Mouse (Mus musculus): ENCODE results near the gene Prpsap1.
"Not testable (repeated sequence)": the region's sequence is repeated elsewhere in the genome, so short reads cannot be mapped to it uniquely, and the experiment has no call there.

Prpsap1 gene

DNA sequence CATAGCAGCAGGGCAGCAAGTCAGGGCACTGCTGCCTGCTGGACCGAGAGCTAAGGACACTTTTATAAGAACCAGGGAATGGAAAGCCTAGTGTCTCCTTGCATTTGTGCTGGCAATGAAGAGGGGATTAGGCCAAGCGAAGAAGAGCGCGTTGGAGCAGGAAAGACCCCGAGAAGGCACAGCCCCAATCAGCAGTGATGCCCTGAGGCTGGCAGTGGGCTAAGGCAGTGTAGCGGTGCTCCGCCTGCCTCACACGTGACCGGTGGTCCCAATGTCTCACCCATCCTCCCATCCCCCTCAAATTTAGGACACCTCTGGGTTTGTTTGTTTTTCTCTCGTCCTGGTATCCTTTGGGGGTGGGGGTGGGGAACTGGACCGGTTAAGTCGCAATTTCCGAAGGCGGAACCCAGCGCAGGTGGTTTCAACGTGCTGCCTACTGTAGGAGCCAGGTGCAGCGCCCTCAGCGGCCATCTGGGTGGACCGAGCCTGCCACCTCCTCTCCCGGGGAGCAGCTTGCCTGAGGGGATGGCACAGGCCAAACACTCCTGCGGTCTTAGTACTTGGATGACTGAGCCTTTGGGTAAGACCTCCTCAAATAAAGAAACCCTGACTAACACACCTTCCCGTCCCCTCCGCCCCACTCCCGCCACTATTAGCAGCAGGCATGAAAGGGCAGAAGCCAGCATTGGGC, 21.5 kb upstream of the Prpsap1 start:
- no peak for DNase-seq (ENCODE audit: low read depth)

GRCm38 (mm10) chr11:116513531-116514038, 19.6 kb upstream of the Prpsap1 start:
- DNase-seq (ENCODE audit: low read depth), result no peak

DNA sequence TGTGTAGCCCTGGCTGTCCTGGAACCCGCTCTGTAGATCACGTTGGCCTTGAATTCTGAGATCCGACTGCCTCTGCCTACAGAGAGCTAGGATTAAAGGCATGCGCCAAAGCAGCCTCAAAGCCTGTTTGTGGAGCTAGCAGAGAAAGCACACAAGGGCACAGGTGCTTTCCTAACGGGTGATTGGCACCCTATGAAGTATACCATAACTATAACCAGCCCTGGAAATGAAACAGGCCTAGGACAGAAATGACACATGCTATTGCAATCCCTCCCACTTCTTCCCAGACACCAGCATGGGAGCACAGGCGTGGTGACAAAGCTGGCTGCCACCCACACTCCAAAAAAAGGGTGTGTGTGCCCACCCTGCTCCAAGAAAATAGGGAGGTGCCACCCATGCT, 19.0 kb upstream of the Prpsap1 start:
- no peak for DNase-seq (ENCODE audit: low read depth)

- DNase-seq (ENCODE audit: low read depth), result no peak
Measured at GRCm38 (mm10) chr11:116512154-116512553, 18.2 kb upstream of the Prpsap1 start.

GRCm38 (mm10) chr11:116511301-116511868, 17.4 kb upstream of the Prpsap1 start:
- no peak for DNase-seq (ENCODE audit: low read depth)

DNA sequence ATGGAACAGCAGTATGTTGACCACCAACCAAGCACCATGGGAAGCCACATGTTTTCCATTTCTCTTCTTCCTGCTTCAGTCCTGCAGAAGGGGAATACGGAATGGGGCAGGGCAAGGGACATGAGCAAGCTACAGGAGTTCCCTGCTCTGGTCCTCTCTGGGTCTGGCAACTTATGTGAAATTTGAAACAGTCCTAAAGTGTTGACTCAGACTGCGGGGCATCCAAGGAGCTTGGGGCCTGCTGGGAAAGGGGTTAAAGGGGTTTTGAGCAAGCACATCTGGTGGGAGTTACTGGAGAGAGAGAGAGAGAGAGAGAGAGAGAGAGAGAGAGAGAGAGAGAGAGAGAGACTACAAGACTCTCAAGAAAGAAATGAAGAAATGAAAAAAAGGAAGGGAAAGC, 14.7 kb upstream of the Prpsap1 start:
- DNase-seq (ENCODE audit: low read depth), result peak; percentile 92

DNA sequence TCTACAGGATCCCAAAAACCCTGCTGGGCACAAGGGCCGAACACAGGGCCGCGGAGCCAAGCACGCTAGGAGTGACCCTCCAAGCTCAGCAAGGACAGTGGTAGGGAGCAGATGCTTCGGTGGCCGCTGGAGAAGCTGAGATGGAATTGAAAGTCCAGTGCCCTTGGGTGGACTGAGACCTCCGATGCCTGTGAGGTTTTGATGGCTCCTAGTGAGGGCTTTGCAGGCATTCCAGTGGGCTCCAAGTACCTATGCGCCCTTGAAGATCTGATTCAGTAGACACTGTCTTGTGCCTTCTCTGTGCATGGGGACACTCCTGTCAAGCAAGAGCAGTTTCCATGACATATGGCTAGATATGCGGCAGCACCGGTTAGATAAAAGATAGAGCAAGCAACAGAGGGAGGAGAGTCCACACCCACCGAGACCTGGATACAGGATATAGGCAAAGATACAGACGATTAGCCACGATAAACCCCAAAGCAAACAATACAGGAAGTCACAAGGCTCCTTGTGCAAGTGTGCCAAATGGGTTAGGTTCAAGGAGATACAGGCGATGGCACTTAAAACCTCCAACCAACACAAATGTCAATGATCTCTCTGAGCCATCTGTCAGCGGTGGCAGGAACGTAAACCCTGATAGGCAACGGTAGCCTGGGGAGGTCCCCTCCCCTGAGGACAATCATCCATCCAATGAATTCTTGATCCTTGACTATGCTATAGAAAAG, 12.3 kb upstream of the Prpsap1 start:
- DNase-seq (ENCODE audit: low read depth), result no peak

DNA sequence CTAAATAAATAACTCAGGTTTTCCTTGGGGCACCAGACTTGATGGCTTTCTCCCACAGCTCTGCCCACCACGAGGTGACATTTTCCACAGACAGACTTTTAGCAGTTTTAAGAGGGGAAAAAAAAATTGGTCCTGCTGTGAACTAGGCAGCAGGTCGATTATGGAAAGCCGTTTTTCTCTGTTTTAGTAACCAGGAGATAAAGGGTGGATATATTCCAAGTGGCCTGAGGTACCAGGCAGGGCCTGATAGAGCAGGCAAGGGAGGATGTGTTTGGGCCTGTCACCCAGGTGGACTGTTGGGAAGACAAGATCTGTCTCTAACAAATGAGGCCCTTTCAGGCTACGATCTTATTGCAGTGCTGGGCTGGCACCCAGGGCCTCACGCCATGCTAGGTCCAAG, 11.6 kb upstream of the Prpsap1 start:
- DNase-seq (ENCODE audit: low read depth), result no peak

DNA sequence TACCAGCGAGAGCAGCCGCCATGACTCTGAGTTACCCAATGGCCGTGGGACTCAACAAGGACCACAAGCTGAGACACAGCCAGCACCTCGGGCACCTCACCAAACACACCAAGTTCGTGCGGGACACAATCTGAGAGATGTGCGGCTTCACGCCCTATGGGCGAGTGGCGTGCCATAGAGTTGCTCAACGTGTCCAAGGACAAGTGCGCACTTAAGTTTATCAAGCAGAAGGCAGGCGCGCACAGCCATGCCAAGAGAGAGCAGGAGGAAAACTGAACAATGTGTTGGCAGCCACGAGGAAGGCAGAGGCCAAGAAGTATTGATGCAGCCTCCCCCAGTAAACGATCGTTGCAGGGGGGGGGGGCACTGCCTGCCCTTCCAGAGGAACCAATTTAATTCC, 10.5 kb upstream of the Prpsap1 start:
- no peak for DNase-seq (ENCODE audit: low read depth)

DNA sequence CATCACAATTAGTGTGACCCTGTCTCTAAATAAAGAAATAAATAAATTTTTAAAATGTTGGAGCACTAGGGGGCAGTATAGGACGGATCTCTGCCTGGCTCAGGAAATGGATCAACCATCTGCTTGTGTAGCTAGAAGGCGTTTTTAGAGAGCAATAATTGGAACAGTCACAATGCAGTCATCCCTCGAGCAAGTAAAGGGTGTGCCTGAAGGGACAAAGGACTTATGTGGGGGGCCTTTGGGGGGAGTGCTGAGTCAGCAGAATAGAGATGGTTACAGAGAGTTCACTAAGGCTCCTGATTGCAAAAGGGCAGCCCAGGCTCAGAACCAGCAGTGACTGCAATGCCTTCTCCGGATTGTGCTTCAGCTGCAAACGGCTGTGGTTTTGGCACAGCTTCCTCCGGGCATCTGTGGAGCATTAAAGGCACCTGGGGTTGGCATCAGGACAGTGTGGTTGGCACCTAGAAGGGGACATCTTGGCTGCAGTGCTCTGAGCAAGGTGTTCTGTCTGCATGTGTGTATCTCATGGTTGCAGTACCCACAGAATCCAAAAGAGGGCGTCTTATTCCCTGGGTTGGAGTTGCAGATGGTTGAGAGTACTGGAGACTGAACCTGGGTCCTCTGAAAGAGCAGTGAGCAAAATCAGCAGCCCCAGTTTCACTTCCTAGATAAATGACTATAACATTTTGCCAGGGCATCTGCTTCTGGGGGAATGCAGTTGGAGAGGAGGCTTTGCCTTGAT, 7.2 kb upstream of the Prpsap1 start:
- peak; percentile 85 for DNase-seq (ENCODE audit: low read depth)

GRCm38 (mm10) chr11:116499018-116499417, 5.0 kb upstream of the Prpsap1 start:
- DNase-seq (ENCODE audit: low read depth), result no peak

GRCm38 (mm10) chr11:116498596-116498995, 4.6 kb upstream of the Prpsap1 start:
- no peak for DNase-seq (ENCODE audit: low read depth)

GRCm38 (mm10) chr11:116497313-116497712, 3.3 kb upstream of the Prpsap1 start:
- DNase-seq (ENCODE audit: low read depth), result no peak

- DNase-seq (ENCODE audit: low read depth), result peak; percentile 35
Measured at GRCm38 (mm10) chr11:116494474-116495174, 622 bp upstream of the Prpsap1 start.

GRCm38 (mm10) chr11:116493191-116493590, 811 bp downstream of the Prpsap1 start:
- DNase-seq (ENCODE audit: low read depth), result no peak

GRCm38 (mm10) chr11:116492507-116492906, 1.5 kb downstream of the Prpsap1 start:
- DNase-seq (ENCODE audit: low read depth), result not testable (repeated sequence)

GRCm38 (mm10) chr11:116491338-116491737, 2.7 kb downstream of the Prpsap1 start:
- no peak for DNase-seq (ENCODE audit: low read depth)

DNA sequence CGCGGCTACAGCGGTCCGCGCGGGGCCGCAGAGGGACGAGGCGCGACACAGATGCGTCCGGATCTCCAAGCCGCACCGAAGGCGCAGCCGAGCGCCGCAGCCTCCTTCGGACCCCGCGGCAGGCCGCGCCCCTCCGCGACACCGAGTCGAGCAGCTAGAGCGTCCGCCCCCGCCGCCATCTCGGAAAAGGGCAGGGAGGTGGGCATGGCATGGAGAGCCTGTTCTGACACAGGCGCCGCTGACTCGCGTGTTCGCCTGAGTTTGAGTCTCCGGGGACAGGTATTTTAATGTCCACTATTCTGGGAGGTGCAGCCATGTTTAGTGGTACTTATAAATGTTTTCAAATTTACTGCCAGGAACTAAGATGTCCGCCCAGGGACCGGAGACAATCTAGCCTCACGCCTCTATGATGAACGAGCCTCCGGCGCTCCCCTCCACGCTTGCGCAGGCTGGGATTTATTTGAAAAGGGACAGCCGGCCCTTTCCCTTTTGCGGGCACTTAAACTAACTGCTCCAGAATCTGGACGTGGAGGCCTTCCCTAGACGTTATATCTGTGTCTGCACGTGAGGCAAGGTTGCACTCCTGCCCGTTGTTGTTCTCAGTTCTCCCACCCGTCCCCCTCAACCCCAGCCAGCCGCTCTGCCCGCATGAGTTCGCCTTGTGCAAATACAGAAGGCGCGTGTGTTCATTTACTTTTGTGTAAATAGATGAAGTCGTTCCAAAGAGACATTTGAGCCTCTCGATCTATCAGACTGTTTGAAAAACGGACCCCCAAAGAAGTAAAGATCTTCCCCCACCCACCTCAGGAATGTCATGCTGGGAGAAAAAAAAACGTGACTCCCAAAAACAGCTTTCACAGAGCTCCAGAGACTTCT, 3.5 kb downstream of the Prpsap1 start:
- peak; percentile 94 for DNase-seq (ENCODE audit: low read depth)

DNA sequence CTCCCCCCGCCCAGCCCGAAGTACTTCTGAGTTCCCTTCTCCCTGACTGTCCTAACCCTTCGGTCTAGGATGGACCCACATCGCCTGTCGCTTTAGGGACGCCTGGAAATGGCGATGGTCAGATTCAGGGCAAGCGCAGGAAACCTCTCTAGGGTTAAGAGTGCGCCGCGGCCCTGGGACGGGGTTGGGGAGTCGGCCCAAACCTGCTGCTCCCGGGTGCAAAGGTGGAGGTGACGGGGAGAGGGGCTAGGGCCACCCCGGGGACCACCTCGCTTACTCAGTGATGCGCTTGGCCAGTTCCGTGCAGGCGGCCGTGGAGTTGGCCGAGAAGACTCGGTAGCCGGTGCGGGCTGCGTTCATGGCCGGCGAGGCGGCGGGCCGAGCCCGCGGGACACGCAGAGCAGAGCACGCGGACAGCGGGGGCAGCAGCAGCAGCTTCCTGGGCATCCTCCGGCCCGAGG, 4.2 kb downstream of the Prpsap1 start:
- DNase-seq (ENCODE audit: low read depth), result peak; percentile 33

GRCm38 (mm10) chr11:116488693-116489375, 5.2 kb downstream of the Prpsap1 start:
- peak; percentile 70 for DNase-seq (ENCODE audit: low read depth)
